Mouse (Mus musculus) adrenal gland, postnatal 14 days (tissue): ENCODE measurements at regions not wholly inside any gene's neighbourhood (a gene's known extent, or its start where the extent isn't known, plus 50 kb on each side); places are given as distances from the start of the nearest gene placed in this dataset.

Source experiments
- DNase-seq: peaks from one replicate; pipeline ENCODE4 v3.0.0; 2021; ENCODE audit warnings: mixed read lengths

- DNase-seq = no peak
Observed at GRCm38 (mm10) chr1:69165202-69165601, 57.3 kb upstream of the Erbb4 start.
